Mouse (Mus musculus): ENCODE data around the gene Tenm2. TPM values are rescaled to one million over a fixed set of nuclear protein-coding genes. Genes with fewer than 3 reads are reported as not detected.

The Tenm2 gene
- polyA plus RNA-seq, 1 experiment from 2014 or later = 2.8 TPM

GRCm38 (mm10) chr11:36676446-36677284 lies 559.1 kb downstream of the Tenm2 start:
- no peaks in the 10 kb centered on the region for H3K27me3 ChIP-seq (ENCODE audit: control insufficient read depth, insufficient read depth, low read length)
- peak overlapping the region; percentile 60 for H3K4me2 ChIP-seq (replicated peaks; ENCODE audit: low read depth, low read length)
- H3K9ac ChIP-seq (replicated peaks; ENCODE audit: low read depth, low read length) = no peak overlapping the region
- no peaks in the 10 kb centered on the region for H3K4me1 ChIP-seq (ENCODE audit: control insufficient read depth, insufficient read depth, low read length)
- H3K36me3 ChIP-seq (ENCODE audit: control insufficient read depth, insufficient read depth, low read length) = no peaks in the 10 kb centered on the region
- no peak overlapping the region for H3K27ac ChIP-seq (ENCODE audit: low read length)
- H3K9me3 ChIP-seq (ENCODE audit: control insufficient read depth, low read depth, low read length) = no peaks in the 10 kb centered on the region
- ATAC-seq (ENCODE audit: insufficient number of reproducible peaks, insufficient read depth, low FRiP score, low read depth) = no peak
- 39% methylated on average over 16 of the region's 16 CpGs for WGBS
- H3K4me3 ChIP-seq (ENCODE audit: low read depth, low read length) = peak overlapping the region; percentile 33; the same call in 1 of the 2 replicates

DNA sequence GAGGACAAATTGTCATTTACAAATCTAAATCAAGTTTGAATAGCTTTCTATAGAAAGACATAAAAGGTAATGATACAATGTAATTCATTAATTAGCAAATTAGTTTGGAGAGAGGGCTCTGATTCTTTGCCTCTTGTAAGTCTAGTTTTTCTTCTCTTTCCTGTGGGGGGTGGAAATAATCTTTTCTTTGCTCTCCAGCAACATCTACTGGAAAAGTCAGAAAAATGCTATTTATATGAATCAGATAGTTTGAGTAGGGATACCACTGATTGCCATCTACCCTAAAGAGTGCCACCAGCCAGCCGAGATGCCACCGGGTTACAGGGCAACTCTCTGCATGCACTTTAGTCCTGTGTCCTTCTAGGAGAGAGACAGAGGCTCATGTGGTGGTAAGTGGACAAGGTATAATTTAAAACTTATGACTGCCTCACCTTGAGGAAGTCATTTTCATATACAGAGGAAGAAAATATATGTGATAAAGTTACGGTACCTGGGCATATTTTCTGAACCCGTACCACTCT lies 560.8 kb downstream of the Tenm2 start:
- H3K4me2 ChIP-seq (replicated peaks; ENCODE audit: low read depth, low read length) = no peak overlapping the region
- ATAC-seq (ENCODE audit: insufficient number of reproducible peaks, insufficient read depth, low FRiP score, low read depth) = no peak
- H3K27me3 ChIP-seq (ENCODE audit: control insufficient read depth, insufficient read depth, low read length) = no peaks in the 10 kb centered on the region

DNA sequence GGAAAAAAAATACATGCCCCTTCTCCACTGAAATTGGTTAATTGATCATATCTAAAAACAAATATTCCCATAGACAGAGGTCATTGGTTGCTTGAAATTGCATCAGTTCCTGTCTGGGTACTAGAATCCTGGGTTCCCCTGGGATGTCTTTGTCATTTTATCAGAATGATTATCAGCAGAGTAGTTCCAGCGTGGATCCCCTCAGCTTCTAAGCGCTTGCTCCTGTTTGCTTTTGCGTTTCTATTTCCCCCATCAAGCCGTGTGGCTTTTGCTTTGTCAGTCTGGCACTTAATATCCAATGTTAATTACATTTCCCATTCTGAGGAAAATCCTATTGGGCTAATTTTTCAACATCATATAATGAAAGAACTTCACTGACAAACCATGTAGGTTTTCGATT lies 561.6 kb downstream of the Tenm2 start:
- Histone ChIP-seq H3K4me1 (ENCODE audit: control insufficient read depth, insufficient read depth, low read length) (no peaks in the 10 kb centered on the region), H3K4me3 (ENCODE audit: low read depth, low read length) (no peak overlapping the region), H3K27me3 (ENCODE audit: control insufficient read depth, insufficient read depth, low read length) (no peaks in the 10 kb centered on the region), H3K4me2 (replicated peaks; ENCODE audit: low read depth, low read length) (no peak overlapping the region), H3K36me3 (ENCODE audit: control insufficient read depth, insufficient read depth, low read length) (no peaks in the 10 kb centered on the region), H3K9ac (replicated peaks; ENCODE audit: low read depth, low read length) (no peak overlapping the region), H3K27ac (ENCODE audit: low read length) (no peak overlapping the region), H3K9me3 (ENCODE audit: control insufficient read depth, low read depth, low read length) (no peaks in the 10 kb centered on the region)
- WGBS = 66% methylated on average over 5 of the region's 5 CpGs
- no peak for ATAC-seq (ENCODE audit: insufficient number of reproducible peaks, insufficient read depth, low FRiP score, low read depth)

More for the DNA sequence above, 560.8 kb downstream of the Tenm2 start:
- Histone ChIP-seq H3K9me3 (ENCODE audit: control insufficient read depth, low read depth, low read length) (no peaks in the 10 kb centered on the region), H3K9ac (replicated peaks; ENCODE audit: low read depth, low read length) (no peak overlapping the region), H3K27ac (ENCODE audit: low read length) (no peak overlapping the region), H3K4me3 (ENCODE audit: low read depth, low read length) (no peak overlapping the region), H3K4me1 (ENCODE audit: control insufficient read depth, insufficient read depth, low read length) (no peaks in the 10 kb centered on the region), H3K36me3 (ENCODE audit: control insufficient read depth, insufficient read depth, low read length) (no peaks in the 10 kb centered on the region)
- 86% methylated on average over 4 of the region's 4 CpGs for WGBS

- WGBS = 85% methylated on average over 9 of the region's 9 CpGs
- no peak for ATAC-seq (ENCODE audit: insufficient number of reproducible peaks, insufficient read depth, low FRiP score, low read depth)
- H3K4me2 ChIP-seq (replicated peaks; ENCODE audit: low read depth, low read length) = no peak overlapping the region
Observed at GRCm38 (mm10) chr11:36671196-36671595, 564.6 kb downstream of the Tenm2 start.

DNA sequence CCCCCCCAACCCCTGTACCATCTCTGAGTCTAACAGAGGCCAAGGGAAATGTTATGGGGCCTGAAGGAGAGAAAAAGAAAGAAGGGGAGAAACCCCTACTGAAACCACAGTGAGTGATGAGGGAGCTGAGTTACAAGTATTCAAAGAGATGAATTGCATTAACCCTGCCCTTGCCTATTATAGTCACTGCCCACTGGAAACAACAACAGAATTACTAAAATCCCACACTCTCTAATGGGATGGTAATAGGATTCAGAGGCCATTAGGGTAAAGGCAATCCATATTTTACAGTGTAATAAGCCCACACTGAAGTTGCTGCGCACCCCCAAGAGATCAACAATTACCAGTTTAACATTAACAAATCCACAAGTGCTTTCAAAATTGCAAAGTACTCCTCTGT lies 571.7 kb downstream of the Tenm2 start:
- Histone ChIP-seq H3K9ac (replicated peaks; ENCODE audit: low read depth, low read length) (no peak overlapping the region), H3K27ac (ENCODE audit: low read length) (no peak overlapping the region), H3K4me3 (ENCODE audit: low read depth, low read length) (no peak overlapping the region), H3K9me3 (ENCODE audit: control insufficient read depth, low read depth, low read length) (no peaks in the 10 kb centered on the region), H3K4me1 (ENCODE audit: control insufficient read depth, insufficient read depth, low read length) (no peaks in the 10 kb centered on the region), H3K4me2 (replicated peaks; ENCODE audit: low read depth, low read length) (no peak overlapping the region), H3K36me3 (ENCODE audit: control insufficient read depth, insufficient read depth, low read length) (no peaks in the 10 kb centered on the region), H3K27me3 (ENCODE audit: control insufficient read depth, insufficient read depth, low read length) (no peaks in the 10 kb centered on the region)
- 86% methylated on average over 1 of the region's 1 CpGs for WGBS
- no peak for ATAC-seq (ENCODE audit: insufficient number of reproducible peaks, insufficient read depth, low FRiP score, low read depth)

More at GRCm38 (mm10) chr11:36671196-36671595, 564.6 kb downstream of the Tenm2 start:
- H3K4me1 ChIP-seq (ENCODE audit: control insufficient read depth, insufficient read depth, low read length) = no peaks in the 10 kb centered on the region
- no peaks in the 10 kb centered on the region for H3K27me3 ChIP-seq (ENCODE audit: control insufficient read depth, insufficient read depth, low read length)
- no peaks in the 10 kb centered on the region for H3K9me3 ChIP-seq (ENCODE audit: control insufficient read depth, low read depth, low read length)
- H3K4me3 ChIP-seq (ENCODE audit: low read depth, low read length) = no peak overlapping the region
- no peak overlapping the region for H3K27ac ChIP-seq (ENCODE audit: low read length)
- H3K36me3 ChIP-seq (ENCODE audit: control insufficient read depth, insufficient read depth, low read length) = no peaks in the 10 kb centered on the region
- no peak overlapping the region for H3K9ac ChIP-seq (replicated peaks; ENCODE audit: low read depth, low read length)

DNA sequence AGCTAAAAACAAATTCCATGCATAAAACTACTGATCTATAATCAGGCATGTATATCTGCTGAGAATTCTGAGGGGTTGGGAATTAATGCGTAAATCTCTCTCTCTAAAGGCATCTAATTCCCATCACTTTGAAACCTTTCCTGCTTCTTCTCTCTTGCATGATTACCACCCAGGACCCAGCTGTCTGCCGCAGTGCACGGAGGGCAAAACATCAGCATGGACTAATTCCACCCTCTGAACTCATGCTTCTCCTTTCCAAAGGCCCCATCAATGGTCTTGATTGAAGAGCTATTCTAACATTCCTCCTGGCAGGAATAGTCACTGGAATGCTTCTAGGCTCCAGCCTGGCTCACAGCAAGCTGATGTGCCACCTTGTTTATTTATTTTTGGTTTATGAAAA lies 572.2 kb downstream of the Tenm2 start:
- Histone ChIP-seq H3K4me2 (replicated peaks; ENCODE audit: low read depth, low read length) (no peak overlapping the region), H3K9me3 (ENCODE audit: control insufficient read depth, low read depth, low read length) (no peaks in the 10 kb centered on the region), H3K36me3 (ENCODE audit: control insufficient read depth, insufficient read depth, low read length) (no peaks in the 10 kb centered on the region), H3K27me3 (ENCODE audit: control insufficient read depth, insufficient read depth, low read length) (no peaks in the 10 kb centered on the region), H3K4me1 (ENCODE audit: control insufficient read depth, insufficient read depth, low read length) (no peaks in the 10 kb centered on the region), H3K9ac (replicated peaks; ENCODE audit: low read depth, low read length) (no peak overlapping the region), H3K4me3 (ENCODE audit: low read depth, low read length) (no peak overlapping the region), H3K27ac (ENCODE audit: low read length) (no peak overlapping the region)
- no peak for ATAC-seq (ENCODE audit: insufficient number of reproducible peaks, insufficient read depth, low FRiP score, low read depth)
- 47% methylated on average over 3 of the region's 3 CpGs for WGBS

GRCm38 (mm10) chr11:36653656-36654323 lies 582.0 kb downstream of the Tenm2 start:
- WGBS = 70% methylated on average over 9 of the region's 9 CpGs

GRCm38 (mm10) chr11:36647179-36647578 lies 588.6 kb downstream of the Tenm2 start:
- Histone ChIP-seq H3K27me3 (ENCODE audit: control insufficient read depth, insufficient read depth, low read length) (no peaks in the 10 kb centered on the region), H3K9ac (replicated peaks; ENCODE audit: low read depth, low read length) (no peak overlapping the region), H3K4me2 (replicated peaks; ENCODE audit: low read depth, low read length) (no peak overlapping the region), H3K4me1 (ENCODE audit: control insufficient read depth, insufficient read depth, low read length) (no peaks in the 10 kb centered on the region), H3K4me3 (ENCODE audit: low read depth, low read length) (no peak overlapping the region), H3K36me3 (ENCODE audit: control insufficient read depth, insufficient read depth, low read length) (no peaks in the 10 kb centered on the region), H3K27ac (ENCODE audit: low read length) (no peak overlapping the region), H3K9me3 (ENCODE audit: control insufficient read depth, low read depth, low read length) (no peaks in the 10 kb centered on the region)
- ATAC-seq (ENCODE audit: insufficient number of reproducible peaks, insufficient read depth, low FRiP score, low read depth) = no peak
- WGBS = 90% methylated on average over 1 of the region's 1 CpGs

More at GRCm38 (mm10) chr11:36653656-36654323, 582.0 kb downstream of the Tenm2 start:
- ATAC-seq (ENCODE audit: insufficient number of reproducible peaks, insufficient read depth, low FRiP score, low read depth) = no peak
- Histone ChIP-seq H3K4me3 (ENCODE audit: low read depth, low read length) (no peak overlapping the region), H3K27ac (ENCODE audit: low read length) (no peak overlapping the region), H3K4me1 (ENCODE audit: control insufficient read depth, insufficient read depth, low read length) (no peaks in the 10 kb centered on the region), H3K4me2 (replicated peaks; ENCODE audit: low read depth, low read length) (no peak overlapping the region), H3K9me3 (ENCODE audit: control insufficient read depth, low read depth, low read length) (no peaks in the 10 kb centered on the region), H3K9ac (replicated peaks; ENCODE audit: low read depth, low read length) (no peak overlapping the region), H3K36me3 (ENCODE audit: control insufficient read depth, insufficient read depth, low read length) (no peaks in the 10 kb centered on the region), H3K27me3 (ENCODE audit: control insufficient read depth, insufficient read depth, low read length) (no peaks in the 10 kb centered on the region)

Measured in stomach, embryonic 14.5 days (tissue).